Mouse (Mus musculus) bone marrow, adult 2 months (tissue): ENCODE results near the gene Zfp91.

Experiments used
- CTCF ChIP-seq: fragments of 200-500 bp; IDR thresholded peaks from 2 replicates; pipeline ENCODE4 v1.5.1; 2011; ENCODE audit warnings: low read length, control low read depth; ENCODE audit not compliant: control insufficient read depth, insufficient read depth
- POLR2A ChIP-seq: fragments of 200-500 bp; IDR thresholded peaks from 2 replicates; pipeline ENCODE4 v1.6.1; 2011; ENCODE audit warnings: low read depth, mild to moderate bottlenecking, control low read depth, low read length, borderline replicate concordance; ENCODE audit not compliant: control insufficient read depth

GRCm38 (mm10) chr19:12812644-12813364 lies 16.9 kb upstream of the Zfp91 start:
- TF ChIP-seq POLR2A (no peak), CTCF (no peak)
